Mouse (Mus musculus) ES-Bruce4 (cell line): ENCODE measurements around the gene Sgip1.

Experiments
- EP300 ChIP-seq: IDR thresholded peaks from 2 replicates; pipeline ENCODE4 v1.6.1; 2011; ENCODE audit warnings: low read depth, low read length; ENCODE audit not compliant: insufficient read depth
- POLR2A ChIP-seq: IDR thresholded peaks from one replicate; pipeline ENCODE4 v1.8.1; 2011; ENCODE audit warnings: low read length; ENCODE audit not compliant: insufficient read depth

GRCm38 (mm10) chr4:102833726-102834125 is 92.6 kb downstream of the Sgip1 start:
- no peak for TF ChIP-seq POLR2A
- TF ChIP-seq EP300 = no peak
